Mouse (Mus musculus): ENCODE results near the gene Naa80. TPM values are rescaled to one million over a fixed set of nuclear protein-coding genes. Genes with fewer than 3 reads are reported as not detected.
"Not testable (repeated sequence)": the region's sequence is repeated elsewhere in the genome, so short reads cannot be mapped to it uniquely, and the experiment has no call there.

Gene Naa80
- polyA plus RNA-seq, 1 experiment from 2014 or later = 15.1 TPM

DNA sequence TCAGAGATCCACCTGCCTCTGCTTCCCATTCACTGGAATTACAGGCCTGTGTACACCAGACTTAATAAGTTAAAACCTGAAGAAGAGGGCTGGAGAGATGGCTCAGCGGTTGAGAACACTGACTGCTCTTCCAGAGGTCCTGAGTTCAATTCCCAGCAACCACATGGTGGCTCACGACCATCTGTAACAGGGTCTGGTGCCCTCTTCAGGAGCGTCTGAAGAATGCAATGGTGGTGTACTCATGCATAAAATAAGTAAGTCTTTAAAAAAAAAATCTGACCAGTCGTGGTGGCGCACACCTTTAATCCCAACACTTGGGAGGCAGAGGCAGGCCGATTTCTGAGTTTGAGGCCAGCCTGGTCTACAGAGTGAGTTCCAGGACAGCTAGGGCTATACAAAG is 4.9 kb upstream of the Naa80 start:
- H3K4me3 ChIP-seq (ENCODE audit: low read depth, low read length); H3K27ac ChIP-seq (ENCODE audit: low read depth, low read length); H3K27me3 ChIP-seq (ENCODE audit: control insufficient read depth, insufficient read depth, low read length); H3K9ac ChIP-seq (ENCODE audit: low read length); H3K4me2 ChIP-seq (ENCODE audit: low read depth); DNase-seq (ENCODE audit: low spot score); ATAC-seq (ENCODE audit: insufficient read depth, low FRiP score, low TSS enrichment); H3K9me3 ChIP-seq (ENCODE audit: control insufficient read depth, low read length): not testable (repeated sequence)
- Histone ChIP-seq H3K36me3 (ENCODE audit: control insufficient read depth, insufficient read depth, low read length) (peaks cover 16% of the 10 kb centered on the region), H3K4me1 (ENCODE audit: control insufficient read depth, insufficient read depth, low read length) (peaks cover 21% of the 10 kb centered on the region)
- WGBS = 84% methylated on average over 6 of the region's 6 CpGs

DNA sequence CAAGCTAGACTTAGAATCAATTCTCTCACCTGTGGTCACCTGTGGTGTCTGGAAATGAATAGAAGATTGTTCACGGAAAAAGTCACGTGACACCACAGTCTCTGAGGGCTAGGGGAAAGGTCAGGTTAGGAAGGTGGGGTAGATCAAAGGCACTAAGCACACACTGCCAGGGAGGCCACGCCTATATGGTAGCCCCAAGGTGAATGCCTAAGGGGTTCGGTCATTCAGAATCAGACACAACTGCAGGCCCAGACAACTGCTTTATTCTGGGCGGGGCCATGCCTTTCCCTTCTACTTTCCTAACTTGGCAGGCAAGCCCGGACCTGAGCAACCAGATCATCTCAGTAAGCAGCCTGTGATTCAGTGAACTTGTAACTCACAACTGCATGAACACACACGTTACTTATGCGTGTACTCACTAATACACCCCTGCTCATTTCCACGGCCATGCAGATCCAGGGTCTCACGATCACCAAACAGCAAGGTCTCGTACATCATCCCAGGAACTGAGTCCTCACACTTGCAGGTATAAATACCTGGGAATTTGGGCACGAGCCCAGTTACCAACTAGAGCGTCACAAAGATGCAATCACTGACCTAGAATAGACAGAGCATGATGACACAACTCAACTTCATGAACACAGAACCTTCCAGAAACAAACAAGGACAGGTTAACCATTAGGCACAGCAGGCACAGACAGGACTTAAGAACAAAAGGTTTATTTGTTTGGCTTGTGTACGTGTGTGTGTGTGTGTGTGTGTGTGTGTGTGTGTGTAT is 2.9 kb upstream of the Naa80 start:
- H3K4me2 ChIP-seq (ENCODE audit: low read depth) = no peak overlapping the region
- H3K36me3 ChIP-seq (ENCODE audit: control insufficient read depth, insufficient read depth, low read length) = peaks cover 15% of the 10 kb centered on the region
- no peaks in the 10 kb centered on the region for H3K9me3 ChIP-seq (ENCODE audit: control insufficient read depth, low read length)
- no peak overlapping the region for H3K4me3 ChIP-seq (ENCODE audit: low read depth, low read length)
- ATAC-seq (ENCODE audit: insufficient read depth, low FRiP score, low TSS enrichment) (no peak), DNase-seq (ENCODE audit: low spot score) (no peak)
- peaks cover 18% of the 10 kb centered on the region for H3K4me1 ChIP-seq (ENCODE audit: control insufficient read depth, insufficient read depth, low read length)
- H3K9ac ChIP-seq (ENCODE audit: low read length) = no peak overlapping the region
- H3K27me3 ChIP-seq (ENCODE audit: control insufficient read depth, insufficient read depth, low read length) = no peaks in the 10 kb centered on the region
- WGBS = 86% methylated on average over 14 of the region's 14 CpGs
- H3K27ac ChIP-seq (ENCODE audit: low read depth, low read length) = no peak overlapping the region

DNA sequence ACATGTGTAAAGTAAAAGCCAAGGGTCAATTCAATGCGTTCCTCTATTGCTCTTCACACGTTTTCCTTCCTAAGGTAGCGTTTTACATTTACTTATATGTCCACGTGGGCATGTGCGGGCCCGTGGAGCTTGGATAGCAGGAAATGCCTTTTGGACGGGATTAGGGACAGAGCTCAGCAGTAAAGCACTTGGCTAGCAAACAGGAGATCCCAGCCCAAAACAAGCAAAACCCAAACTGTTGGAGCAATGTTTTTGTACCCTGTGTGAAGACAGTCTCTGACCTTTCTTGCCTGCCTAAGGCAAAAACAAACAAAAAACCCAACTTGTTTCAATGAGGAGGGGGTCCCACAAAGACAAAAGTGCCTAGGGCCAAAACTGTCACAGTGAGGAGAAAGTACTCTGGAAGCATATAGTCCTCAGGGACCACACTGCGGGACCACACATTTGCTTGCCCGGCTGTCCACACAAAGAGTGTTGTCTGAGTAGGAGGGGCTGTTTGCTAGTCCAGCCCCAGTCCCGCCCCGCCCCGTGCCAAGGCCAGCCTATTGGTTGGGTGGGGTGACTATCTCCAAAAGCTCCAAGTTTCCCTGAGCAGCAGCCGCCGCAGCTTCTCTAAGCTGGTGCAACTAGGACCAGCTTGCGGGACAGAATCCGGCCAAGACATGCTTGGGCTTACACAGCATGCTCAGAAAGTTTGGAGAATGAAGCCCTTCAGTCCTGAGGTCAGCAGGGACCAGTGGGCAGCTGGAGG is 2.2 kb upstream of the Naa80 start, which contains the start of gene Hyal1:
Hyal1 (plus strand) TSS at position 571 of the 751 bp plus-strand sequence.
- Histone ChIP-seq H3K27me3 (ENCODE audit: control insufficient read depth, insufficient read depth, low read length) (no peaks in the 10 kb centered on the region), H3K9ac (ENCODE audit: low read length) (peak within 1 kb of the TSS; percentile 43), H3K4me3 (ENCODE audit: low read depth, low read length) (peak within 1 kb of the TSS; percentile 21; the same call in 1 of the 2 replicates), H3K36me3 (ENCODE audit: control insufficient read depth, insufficient read depth, low read length) (peaks cover 10% of the 10 kb centered on the region), H3K9me3 (ENCODE audit: control insufficient read depth, low read length) (no peaks in the 10 kb centered on the region), H3K4me2 (ENCODE audit: low read depth) (peak within 1 kb of the TSS; percentile 51), H3K27ac (ENCODE audit: low read depth, low read length) (no peak within 1 kb of the TSS), H3K4me1 (ENCODE audit: control insufficient read depth, insufficient read depth, low read length) (peaks cover 15% of the 10 kb centered on the region)
- peak; percentile 71; the same call in 1 of the 2 replicates for ATAC-seq (ENCODE audit: insufficient read depth, low FRiP score, low TSS enrichment)
- DNase-seq (ENCODE audit: low spot score) = peak; percentile 81
- WGBS = 29% methylated on average over 16 of the region's 16 CpGs

DNA sequence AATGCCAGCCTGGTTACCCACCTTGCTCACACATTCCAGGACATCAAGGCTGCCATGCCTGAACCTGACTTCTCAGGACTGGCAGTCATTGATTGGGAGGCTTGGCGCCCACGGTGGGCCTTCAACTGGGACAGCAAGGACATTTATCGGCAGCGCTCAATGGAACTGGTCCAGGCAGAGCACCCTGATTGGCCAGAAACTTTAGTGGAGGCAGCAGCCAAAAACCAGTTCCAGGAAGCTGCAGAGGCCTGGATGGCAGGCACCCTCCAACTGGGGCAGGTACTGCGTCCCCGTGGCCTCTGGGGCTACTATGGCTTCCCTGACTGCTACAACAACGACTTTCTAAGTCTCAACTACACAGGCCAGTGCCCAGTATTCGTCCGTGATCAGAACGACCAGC is 816 bp upstream of the Naa80 start:
- no peak overlapping the region for H3K4me3 ChIP-seq (ENCODE audit: low read depth, low read length)
- H3K4me2 ChIP-seq (ENCODE audit: low read depth) = no peak overlapping the region

DNA sequence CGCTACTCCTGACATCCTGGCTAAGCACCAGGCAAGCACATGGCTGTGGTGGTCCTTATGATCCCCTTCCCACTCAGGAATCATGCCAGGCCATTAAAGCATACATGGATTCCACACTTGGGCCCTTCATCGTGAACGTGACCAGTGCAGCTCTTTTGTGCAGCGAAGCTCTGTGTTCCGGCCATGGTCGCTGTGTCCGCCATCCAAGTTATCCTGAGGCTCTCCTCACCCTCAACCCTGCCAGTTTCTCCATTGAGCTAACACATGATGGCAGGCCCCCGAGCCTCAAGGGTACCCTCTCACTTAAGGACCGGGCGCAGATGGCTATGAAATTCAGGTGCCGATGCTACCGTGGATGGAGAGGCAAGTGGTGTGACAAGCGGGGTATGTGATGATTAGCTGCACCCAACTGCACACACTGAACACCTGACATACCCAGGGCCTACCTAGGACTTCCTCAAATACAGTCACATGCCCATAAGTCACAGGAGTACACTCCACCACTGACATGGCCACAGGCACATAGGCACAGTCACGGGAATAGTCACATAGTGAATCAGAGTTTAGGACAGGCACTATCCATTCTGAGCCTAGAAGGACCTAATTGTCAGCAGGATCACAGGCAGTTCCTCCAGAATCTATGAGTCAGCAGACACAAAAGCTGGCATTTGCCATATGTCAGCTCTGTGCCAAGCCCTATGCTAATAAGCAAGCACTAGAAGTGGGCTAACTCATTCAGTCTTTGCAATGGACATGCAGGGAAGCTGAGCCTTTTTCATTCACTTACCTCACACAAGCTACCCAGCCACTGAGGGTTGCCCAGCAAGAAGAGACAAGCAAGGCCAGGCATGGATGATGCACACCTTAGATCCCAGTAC is 575 bp downstream of the Naa80 start:
- Histone ChIP-seq H3K27ac (ENCODE audit: low read depth, low read length) (no peak overlapping the region), H3K9me3 (ENCODE audit: control insufficient read depth, low read length) (no peaks in the 10 kb centered on the region), H3K4me3 (ENCODE audit: low read depth, low read length) (no peak overlapping the region), H3K27me3 (ENCODE audit: control insufficient read depth, insufficient read depth, low read length) (no peaks in the 10 kb centered on the region), H3K4me2 (ENCODE audit: low read depth) (no peak overlapping the region), H3K36me3 (ENCODE audit: control insufficient read depth, insufficient read depth, low read length) (no peaks in the 10 kb centered on the region), H3K4me1 (ENCODE audit: control insufficient read depth, insufficient read depth, low read length) (peaks cover 13% of the 10 kb centered on the region; the same call in 1 of the 2 replicates), H3K9ac (ENCODE audit: low read length) (no peak overlapping the region)
- ATAC-seq (ENCODE audit: insufficient read depth, low FRiP score, low TSS enrichment) (no peak), DNase-seq (ENCODE audit: low spot score) (no peak)
- WGBS = 95% methylated on average over 14 of the region's 14 CpGs

More for the DNA sequence above, 816 bp upstream of the Naa80 start:
- Histone ChIP-seq H3K27me3 (ENCODE audit: control insufficient read depth, insufficient read depth, low read length) (no peaks in the 10 kb centered on the region), H3K27ac (ENCODE audit: low read depth, low read length) (no peak overlapping the region), H3K4me1 (ENCODE audit: control insufficient read depth, insufficient read depth, low read length) (peaks cover 13% of the 10 kb centered on the region; the same call in 1 of the 2 replicates), H3K36me3 (ENCODE audit: control insufficient read depth, insufficient read depth, low read length) (peaks cover 2% of the 10 kb centered on the region; the same call in 1 of the 2 replicates), H3K9ac (ENCODE audit: low read length) (no peak overlapping the region), H3K9me3 (ENCODE audit: control insufficient read depth, low read length) (no peaks in the 10 kb centered on the region)
- ATAC-seq (ENCODE audit: insufficient read depth, low FRiP score, low TSS enrichment) (no peak), DNase-seq (ENCODE audit: low spot score) (no peak)
- 91% methylated on average over 10 of the region's 10 CpGs for WGBS

DNA sequence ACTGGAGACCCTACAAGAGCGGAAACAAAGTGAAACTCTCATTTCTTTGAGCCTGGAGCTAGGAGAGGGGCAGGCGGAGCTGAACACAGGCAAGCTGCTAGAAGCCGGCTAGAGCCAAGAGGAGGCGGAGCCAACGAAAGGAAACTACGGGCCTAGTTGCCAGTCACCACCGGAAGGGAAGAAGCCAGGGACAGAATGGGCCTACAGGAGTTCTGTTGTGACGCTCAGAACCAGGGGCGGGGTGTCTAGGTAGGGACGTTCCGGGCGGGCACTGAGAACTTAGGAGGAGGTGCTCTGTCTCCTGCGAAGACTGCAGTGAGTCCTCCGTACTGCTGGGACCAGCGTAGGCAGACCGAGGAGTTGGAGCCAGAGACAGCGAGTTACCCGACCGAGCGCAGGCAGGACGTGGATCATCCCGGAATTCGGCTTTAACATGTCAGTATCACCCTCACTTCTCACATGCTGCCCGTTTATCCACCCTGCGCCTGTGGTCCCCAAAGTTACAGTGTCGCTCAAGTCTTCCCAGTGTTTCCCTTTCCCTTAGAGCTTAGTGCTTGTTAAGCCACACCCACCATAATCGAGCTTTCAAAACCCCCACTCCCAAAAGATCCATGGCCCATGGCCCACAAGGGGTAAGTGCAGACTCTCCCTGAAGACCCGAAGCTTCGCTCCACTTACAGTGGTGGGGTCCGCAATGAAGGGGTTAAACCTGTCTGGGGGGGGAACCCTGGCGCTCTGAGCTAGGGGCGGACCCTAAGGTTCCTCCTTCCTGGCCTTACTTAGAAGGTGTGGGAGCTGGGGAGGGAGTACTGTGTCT is 2.0 kb downstream of the Naa80 start, which contains the start of gene Hyal3:
Hyal3 (plus strand) TSS at position 318 of the 817 bp plus-strand sequence.
- H3K4me2 ChIP-seq (ENCODE audit: low read depth) = peak within 1 kb of the TSS; percentile 52
- H3K9me3 ChIP-seq (ENCODE audit: control insufficient read depth, low read length) = no peaks in the 10 kb centered on the region
- H3K9ac ChIP-seq (ENCODE audit: low read length) = peak within 1 kb of the TSS; percentile 65
- H3K4me1 ChIP-seq (ENCODE audit: control insufficient read depth, insufficient read depth, low read length) = peaks cover 13% of the 10 kb centered on the region; the same call in 1 of the 2 replicates
- DNase-seq (ENCODE audit: low spot score) (peak; percentile 79), ATAC-seq (ENCODE audit: insufficient read depth, low FRiP score, low TSS enrichment) (peak; percentile 48)
- H3K27ac ChIP-seq (ENCODE audit: low read depth, low read length) = peak within 1 kb of the TSS; percentile 45; the same call in 1 of the 2 replicates
- peak within 1 kb of the TSS; percentile 44 for H3K4me3 ChIP-seq (ENCODE audit: low read depth, low read length)
- WGBS = 1% methylated on average over 32 of the region's 32 CpGs
- H3K36me3 ChIP-seq (ENCODE audit: control insufficient read depth, insufficient read depth, low read length) = no peaks in the 10 kb centered on the region
- H3K27me3 ChIP-seq (ENCODE audit: control insufficient read depth, insufficient read depth, low read length) = no peaks in the 10 kb centered on the region

DNA sequence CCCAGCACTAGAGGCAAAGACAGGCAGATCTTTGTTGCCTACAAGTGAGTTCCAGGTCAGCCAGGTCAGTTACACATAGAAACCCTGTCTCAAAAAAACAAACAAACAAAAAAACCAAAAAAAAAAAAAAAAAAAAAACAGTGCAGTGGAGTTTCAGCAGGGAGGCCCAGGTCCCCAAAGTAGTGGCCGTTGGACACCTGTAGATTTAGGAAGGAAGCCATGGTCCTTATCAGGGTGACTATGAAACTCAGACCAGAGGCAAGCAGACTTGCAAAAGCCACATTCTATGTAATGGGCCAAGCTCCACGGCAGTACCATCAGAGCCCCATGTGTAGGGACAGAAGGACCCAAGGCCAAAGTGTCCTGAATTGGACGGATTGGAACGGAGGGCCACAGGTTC is 2.9 kb downstream of the Naa80 start:
- Histone ChIP-seq H3K4me1 (ENCODE audit: control insufficient read depth, insufficient read depth, low read length) (peaks cover 13% of the 10 kb centered on the region; the same call in 1 of the 2 replicates), H3K27ac (ENCODE audit: low read depth, low read length) (no peak overlapping the region), H3K9me3 (ENCODE audit: control insufficient read depth, low read length) (no peaks in the 10 kb centered on the region), H3K9ac (ENCODE audit: low read length) (peak overlapping the region; percentile 65; the same call in 1 of the 2 replicates), H3K36me3 (ENCODE audit: control insufficient read depth, insufficient read depth, low read length) (no peaks in the 10 kb centered on the region), H3K4me3 (ENCODE audit: low read depth, low read length) (peak overlapping the region; percentile 44; the same call in 1 of the 2 replicates), H3K27me3 (ENCODE audit: control insufficient read depth, insufficient read depth, low read length) (no peaks in the 10 kb centered on the region), H3K4me2 (ENCODE audit: low read depth) (peak overlapping the region; percentile 52)
- WGBS = 76% methylated on average over 4 of the region's 4 CpGs
- DNase-seq (ENCODE audit: low spot score) = no peak
- no peak for ATAC-seq (ENCODE audit: insufficient read depth, low FRiP score, low TSS enrichment)

All from neural tube, embryonic 11.5 days (tissue).